Mouse (Mus musculus) MN1 (cell line): ENCODE measurements around the gene Ttyh3.
"Not testable (repeated sequence)": the region's sequence is repeated elsewhere in the genome, so short reads cannot be mapped to it uniquely, and the experiment has no call there.

Experiments used
- DNase-seq: peaks from one replicate; pipeline ENCODE4 v3.0.0-alpha.2; 2016; ENCODE audit warnings: low spot score

Ttyh3 gene

GRCm38 (mm10) chr5:140648519-140649100 lies at the start of gene Ttyh3:
Gene Ttyh3, minus strand, starts transcription at chr5:140649031.
- no peak for DNase-seq

DNA sequence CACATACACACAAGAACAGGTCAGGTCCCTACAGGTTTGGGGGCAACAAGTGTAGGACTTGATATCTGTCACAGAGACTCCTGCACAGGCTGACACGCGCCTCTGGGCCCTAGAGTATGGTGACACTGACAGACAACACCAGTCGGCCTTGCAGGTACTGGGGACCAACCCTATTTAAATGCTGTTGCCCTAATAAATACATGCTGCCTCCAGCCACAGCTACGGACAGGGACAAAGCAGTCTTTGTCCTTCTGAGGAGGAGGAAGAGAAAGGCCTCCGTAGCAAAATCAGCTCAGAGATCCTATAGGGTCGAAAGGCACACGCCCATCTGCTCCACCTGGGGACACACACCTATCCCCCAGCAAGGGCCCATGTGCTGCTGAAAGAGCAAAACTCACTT lies 47.2 kb upstream of the Ttyh3 start:
- no peak for DNase-seq

- DNase-seq, result no peak
Observed at GRCm38 (mm10) chr5:140688434-140688833, 39.6 kb upstream of the Ttyh3 start.

DNA sequence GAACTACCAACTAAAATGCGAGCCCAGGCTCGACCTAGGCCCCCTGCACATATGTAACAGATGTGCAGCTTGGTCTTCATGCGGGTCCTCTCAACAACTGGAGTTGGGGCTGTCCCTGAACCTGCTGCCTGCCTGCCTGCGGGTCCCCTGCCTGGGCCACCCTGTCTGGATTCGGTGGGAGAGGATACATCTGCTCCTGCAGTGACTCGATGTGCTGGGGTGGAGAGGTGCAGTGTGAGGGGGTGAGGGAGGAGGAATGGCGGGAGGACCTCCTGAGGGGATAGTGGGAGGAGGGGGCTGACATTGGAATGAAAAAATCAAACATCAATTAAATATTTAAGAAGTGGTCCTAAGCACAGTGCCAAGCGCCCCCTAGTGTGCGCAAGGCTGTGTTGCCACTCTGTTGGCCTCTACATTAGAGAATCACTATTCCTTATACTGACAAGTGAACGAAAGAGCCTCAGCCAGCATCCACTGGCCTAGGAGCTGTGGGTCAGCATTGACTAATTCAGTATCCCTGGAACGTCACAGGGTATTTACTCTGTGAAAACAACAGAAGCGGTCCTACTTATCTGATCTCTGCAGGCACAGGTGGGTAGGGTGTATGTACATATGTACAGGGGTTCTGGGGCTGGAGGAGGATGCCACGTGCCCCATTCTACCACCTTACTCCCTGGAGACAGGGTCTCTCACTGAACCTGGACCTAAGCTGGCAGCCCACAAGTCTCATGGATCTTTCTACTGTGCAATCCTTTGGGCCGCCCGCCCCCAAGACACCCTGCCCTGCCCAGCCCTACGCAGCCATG lies 35.7 kb upstream of the Ttyh3 start:
- DNase-seq, result peak; percentile 56

GRCm38 (mm10) chr5:140682113-140682512 lies 33.3 kb upstream of the Ttyh3 start:
- DNase-seq, result no peak

DNA sequence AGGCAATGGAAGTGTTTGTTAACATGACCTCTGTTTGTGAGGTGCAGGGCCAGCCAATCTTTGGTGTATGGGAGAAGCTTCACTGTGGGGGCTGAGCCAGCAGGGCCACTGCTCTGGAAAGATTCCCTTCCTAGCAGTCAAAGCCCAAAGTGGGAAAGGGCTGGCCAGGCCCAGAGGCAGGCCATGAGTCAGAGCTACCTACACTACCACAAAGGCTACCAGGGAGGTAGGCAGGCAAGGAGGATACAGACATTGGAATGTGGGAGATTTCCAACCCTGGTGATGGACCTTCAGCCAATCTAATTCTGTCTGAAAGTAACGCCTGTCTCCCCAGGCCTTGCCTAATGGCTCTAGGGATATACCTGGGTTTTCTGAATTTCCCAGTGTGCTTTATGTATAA lies 32.1 kb upstream of the Ttyh3 start:
- no peak for DNase-seq

- no peak for DNase-seq
Observed at GRCm38 (mm10) chr5:140680051-140680450, 31.2 kb upstream of the Ttyh3 start.

DNA sequence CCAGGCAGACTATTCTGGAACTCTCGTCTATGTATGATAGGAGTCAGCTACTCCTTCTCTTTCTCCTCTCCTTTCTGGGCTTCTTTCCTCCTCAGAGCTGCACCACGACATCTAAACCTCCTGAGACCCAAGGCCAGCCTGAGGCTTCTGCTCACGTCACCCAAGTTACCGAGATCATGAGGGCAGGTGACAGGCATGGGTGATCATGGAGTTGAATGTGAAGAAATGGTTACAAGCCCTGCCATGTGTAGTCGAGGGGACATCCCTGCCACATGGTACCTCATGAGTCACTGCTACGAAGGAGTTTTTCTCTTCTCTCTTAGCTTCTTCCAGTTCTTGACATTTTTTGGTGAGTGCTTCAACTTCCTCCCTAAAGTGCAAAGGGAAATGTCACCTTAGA lies 28.3 kb upstream of the Ttyh3 start:
- DNase-seq, result no peak

GRCm38 (mm10) chr5:140675640-140676039 lies 26.8 kb upstream of the Ttyh3 start:
- no peak for DNase-seq

DNA sequence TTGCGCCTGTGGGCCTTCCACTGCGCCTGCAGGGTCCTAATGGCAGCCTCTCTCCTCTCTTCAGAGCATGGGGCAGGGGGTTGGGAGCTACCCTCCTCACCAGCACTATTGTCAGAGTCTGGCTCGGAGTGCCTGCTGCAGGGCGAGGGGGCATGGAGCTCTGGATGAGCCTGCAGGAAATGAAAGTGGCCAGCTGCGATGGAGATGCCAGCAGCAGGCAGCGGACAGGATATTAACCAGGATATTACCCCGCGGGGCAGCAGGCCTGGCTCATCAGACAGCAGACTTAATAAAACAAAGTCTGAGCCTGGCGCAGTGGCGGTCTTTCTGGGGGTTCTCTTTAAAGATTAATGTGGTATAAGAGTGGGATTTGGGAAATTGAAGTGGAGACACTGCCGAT lies 26.2 kb upstream of the Ttyh3 start:
- DNase-seq, result peak; percentile 40

- DNase-seq, result no peak
Observed at GRCm38 (mm10) chr5:140674036-140674435, 25.2 kb upstream of the Ttyh3 start.

- DNase-seq, result not testable (repeated sequence)
Observed at GRCm38 (mm10) chr5:140672603-140673002, 23.8 kb upstream of the Ttyh3 start.

GRCm38 (mm10) chr5:140672115-140672514 lies 23.3 kb upstream of the Ttyh3 start:
- no peak for DNase-seq

GRCm38 (mm10) chr5:140663621-140664180 lies 14.9 kb upstream of the Ttyh3 start:
- DNase-seq, result peak; percentile 72

GRCm38 (mm10) chr5:140662741-140663592 lies 14.1 kb upstream of the Ttyh3 start:
- DNase-seq, result peak; percentile 30

- no peak for DNase-seq
Observed at GRCm38 (mm10) chr5:140661875-140662643, 13.2 kb upstream of the Ttyh3 start.

DNA sequence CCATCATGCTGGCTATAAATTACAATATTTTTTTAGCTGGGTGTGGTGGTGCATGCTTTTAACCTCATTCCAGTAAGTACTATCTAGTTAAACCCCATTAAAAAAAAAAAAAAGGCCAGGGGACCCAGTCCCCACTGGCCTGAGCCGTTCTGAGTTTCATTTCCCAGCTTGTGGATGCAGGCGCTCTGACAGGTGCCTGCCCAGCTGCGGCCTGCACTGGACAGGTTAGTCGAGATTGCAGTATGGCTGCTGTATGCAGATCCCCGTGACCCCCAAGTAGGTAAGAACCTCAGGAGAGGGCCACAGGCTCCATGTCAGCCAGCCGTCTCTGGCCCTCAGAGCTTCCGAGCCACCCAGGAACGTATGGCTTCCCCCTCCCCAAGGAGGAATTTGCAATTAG lies 12.6 kb upstream of the Ttyh3 start:
- no peak for DNase-seq

- DNase-seq, result no peak
Observed at GRCm38 (mm10) chr5:140660398-140660797, 11.6 kb upstream of the Ttyh3 start.

DNA sequence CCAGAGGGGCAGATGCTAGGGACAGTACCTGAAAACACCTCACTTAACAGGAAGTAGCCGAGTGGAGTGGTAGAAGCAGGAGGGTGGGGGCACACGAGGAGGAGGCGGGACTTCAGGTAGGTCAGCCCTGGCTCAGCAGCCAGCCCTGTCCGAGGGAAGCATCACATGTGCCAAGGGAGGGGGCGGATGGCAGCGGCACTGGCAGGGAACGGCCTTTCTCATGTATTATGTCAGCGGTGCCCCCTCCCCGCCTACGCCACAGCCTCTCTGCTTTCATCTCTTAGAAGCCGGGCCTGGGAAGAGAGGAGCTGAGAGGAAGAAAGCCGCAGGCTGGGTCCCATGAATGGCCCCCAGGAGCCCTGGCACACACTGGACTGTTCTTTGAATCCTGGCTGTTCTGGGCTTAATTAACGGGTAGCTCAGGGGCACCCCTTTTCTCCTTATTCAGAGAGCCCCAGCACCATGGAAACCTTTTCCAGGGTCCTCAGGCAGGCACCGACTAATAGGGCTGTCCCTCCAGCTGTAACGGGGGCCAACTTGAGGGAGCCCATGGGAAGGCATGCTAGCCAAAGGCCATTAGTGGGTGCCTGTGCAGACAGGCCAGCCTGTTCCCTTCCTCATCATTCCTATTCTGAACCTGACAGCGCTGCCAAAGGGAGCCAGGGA lies 10.9 kb upstream of the Ttyh3 start:
- DNase-seq, result peak; percentile 34

GRCm38 (mm10) chr5:140654096-140654845 lies 5.4 kb upstream of the Ttyh3 start:
- no peak for DNase-seq
